Comparison of ENCODE assay signal across 14 mouse cellular contexts in genomic region chr8:121750512-121750911, GRCm38 (mm10). TPM values are rescaled to one million over a fixed set of nuclear protein-coding genes. Genes with fewer than 3 reads are reported as not detected.
DNase-seq lines count a peak whose midpoint lies in the region; ATAC-seq and TF ChIP-seq lines count a peak whose summit lies in the region.
"Had no signal": no experiment of that assay in that cellular context is flagged by ENCODE, and none has a peak within 500 bp of the region (broad histone marks: within the 10 kb centered on the region; RNA-seq: fewer than 3 reads in every experiment).

No protein-coding gene starts in this region.

- 42% methylated on average over 3 of the region's 3 CpGs for WGBS in lung, postnatal 0 days
- WGBS in bone marrow, adult 2 months = 29% methylated on average over 3 of the region's 3 CpGs

- no peaks in the 10 kb centered on the region for H3K27me3 ChIP-seq in lung, postnatal 0 days (replicated peaks; ENCODE audit: insufficient read depth, low read length)
- no peaks in the 10 kb centered on the region for H3K27me3 ChIP-seq in splenic B cell, adult 2 months (ENCODE audit: control insufficient read depth, insufficient read depth, low read length, poor library complexity, severe bottlenecking)
- H3K27me3 ChIP-seq: midbrain, embryonic 13.5 days had no signal

- TF ChIP-seq POLR2A in bone marrow, adult 2 months (IDR thresholded peaks at IDR 0.05; ENCODE audit: borderline replicate concordance, control insufficient read depth, low read depth, low read length) = no peak

- no peak overlapping the region for H3K4me3 ChIP-seq in lung, postnatal 0 days (ENCODE audit: low read depth, low read length)
- no peak overlapping the region for H3K4me3 ChIP-seq in bone marrow, adult 2 months (replicated peaks; ENCODE audit: control insufficient read depth, low read depth, low read length)
- H3K4me3 ChIP-seq: hindbrain, embryonic 12.5 days; liver, embryonic 13.5 days; midbrain, embryonic 13.5 days had no signal

- H3K9ac ChIP-seq in lung, postnatal 0 days (replicated peaks; ENCODE audit: low read depth) = no peak overlapping the region
- H3K9ac ChIP-seq: hindbrain, embryonic 12.5 days; liver, embryonic 13.5 days; midbrain, embryonic 13.5 days had no signal

- TF ChIP-seq CTCF in lung, postnatal 0 days (IDR thresholded peaks at IDR 0.05) = peak; percentile 32
- TF ChIP-seq CTCF in bone marrow, adult 2 months (IDR thresholded peaks at IDR 0.05; ENCODE audit: control insufficient read depth, insufficient read depth, low read length) = peak; percentile 30; the same call in 1 of the 2 replicates

- H3K4me2 ChIP-seq in lung, postnatal 0 days (replicated peaks; ENCODE audit: low read depth, low read length) = no peak overlapping the region
- H3K4me2 ChIP-seq: heart, embryonic 11.5 days; hindbrain, embryonic 12.5 days; liver, embryonic 13.5 days; midbrain, embryonic 13.5 days had no signal

- TF ChIP-seq EP300 in lung, postnatal 0 days (IDR thresholded peaks at IDR 0.05) = no peak

- peak; percentile 44 to 46 for DNase-seq in cerebellum, postnatal 14 days
- no peak for DNase-seq in cerebellum, adult 11-12 months
- no peak for DNase-seq in lung, postnatal 0 days (ENCODE audit: low spot score)
- no peak for DNase-seq in lung, postnatal 14 days
- DNase-seq in splenic B cell, adult 2 months (ENCODE audit: low read depth, low spot score) = peak; percentile 15
- no peak for DNase-seq in kidney, adult 8-10 months
- DNase-seq in layer of hippocampus, adult 9-11 months = no peak
- DNase-seq: liver, embryonic 13.5 days; right cerebral cortex, postnatal 14 days had no signal

- H3K36me3 ChIP-seq in lung, postnatal 0 days (ENCODE audit: insufficient read depth, low read length) = no peaks in the 10 kb centered on the region
- H3K36me3 ChIP-seq in splenic B cell, adult 2 months (ENCODE audit: control insufficient read depth, insufficient read depth, low read length, poor library complexity, severe bottlenecking) = no peaks in the 10 kb centered on the region
- H3K36me3 ChIP-seq: liver, embryonic 13.5 days had no signal

- no peak for ATAC-seq in lung, postnatal 0 days
- ATAC-seq: midbrain, embryonic 13.5 days had no signal

- H3K9me3 ChIP-seq in lung, postnatal 0 days (ENCODE audit: low read length) = no peaks in the 10 kb centered on the region
- H3K9me3 ChIP-seq: midbrain, embryonic 13.5 days had no signal

- no peak overlapping the region for H3K27ac ChIP-seq in lung, postnatal 0 days (ENCODE audit: low read length)
- H3K27ac ChIP-seq in bone marrow, adult 2 months (ENCODE audit: control insufficient read depth, insufficient read depth, low read depth, low read length, poor library complexity) = no peak overlapping the region
- H3K27ac ChIP-seq: hindbrain, embryonic 12.5 days; kidney, postnatal 0 days; liver, embryonic 13.5 days; midbrain, embryonic 13.5 days had no signal

- H3K4me1 ChIP-seq in lung, postnatal 0 days (ENCODE audit: insufficient read depth, low read depth, low read length) = no peaks in the 10 kb centered on the region
- H3K4me1 ChIP-seq in bone marrow, adult 2 months (ENCODE audit: control insufficient read depth, insufficient read depth, low read length) = no peaks in the 10 kb centered on the region
- H3K4me1 ChIP-seq: hindbrain, embryonic 12.5 days; liver, embryonic 13.5 days; midbrain, embryonic 13.5 days had no signal

RNA-seq across cellular contexts. Expression of gene Jph3, which starts 21.1 kb away (rescaled TPM):
- polyA plus RNA-seq in lung, postnatal 0 days (2015; fragmentation: Nextera tagmentation; extraction: Ambion mirVana) = 0.08 and 0.13 TPM in 2 replicates
- 1.0 TPM in 1 of 2 replicates, not detected in the other for polyA plus RNA-seq in bone marrow, adult 2 months (2011; ENCODE audit: insufficient read depth, insufficient read length, low replicate concordance, missing spikeins)

Comparison
In these comparisons a context has a peak if more than half of its experiments do, and no peak if none do; other contexts are left out.
1. DNase-seq: peak in cerebellum, postnatal 14 days (2 of 2) and splenic B cell, adult 2 months (single experiment); none in cerebellum, adult 11-12 months (single experiment), lung, postnatal 0 days (single experiment), lung, postnatal 14 days (single experiment), kidney, adult 8-10 months (0 of 2) and layer of hippocampus, adult 9-11 months (single experiment).